Mouse (Mus musculus) brown adipose tissue, adult 24 weeks (tissue): ENCODE measurements around the gene Ubqln4. TPM values are rescaled to one million over a fixed set of nuclear protein-coding genes. Genes with fewer than 3 reads are reported as not detected.

Source experiments
- H3K27ac ChIP-seq: fragments of 200-500 bp; replicated peaks from 2 replicates; pipeline ENCODE4 v1.5.1; 2012; ENCODE audit warnings: low read depth, mild to moderate bottlenecking, low read length
- H3K4me1 ChIP-seq: fragments of 200-500 bp; 2 replicates; pipeline ENCODE4 v1.6.1; 2012; ENCODE audit warnings: low read length, mixed read lengths; ENCODE audit not compliant: control insufficient read depth, insufficient read depth, insufficient read length
- H3K4me3 ChIP-seq: fragments of 200-500 bp; 2 replicates; pipeline ENCODE4 v1.5.1; 2012; ENCODE audit warnings: low read depth, mild to moderate bottlenecking, low read length, moderate library complexity; ENCODE audit not compliant: insufficient read depth
- polyA plus RNA-seq: library from polyadenylated mRNA; stranded (reverse); fragments of >200 nt; gene quantifications from 2 replicates; pipeline ENCODE4 v1.2.4, GENCODE M21; 2012; ENCODE audit not compliant: missing spikeins, insufficient read depth, insufficient read length

The Ubqln4 gene
- polyA plus RNA-seq, 1 experiment, result 42.2 TPM

- peaks cover 2% of the 10 kb centered on the region; the same call in 1 of the 2 replicates for H3K4me1 ChIP-seq
- H3K27ac ChIP-seq, result peak within 1 kb of the TSS; percentile 58
- peak within 1 kb of the TSS; percentile 91 for H3K4me3 ChIP-seq
Measured at GRCm38 (mm10) chr3:88532299-88532674, 21.3 kb upstream of the Ubqln4 start, which contains the start of gene Mex3a. Gene Mex3a, plus strand, starts transcription at chr3:88532395.

DNA sequence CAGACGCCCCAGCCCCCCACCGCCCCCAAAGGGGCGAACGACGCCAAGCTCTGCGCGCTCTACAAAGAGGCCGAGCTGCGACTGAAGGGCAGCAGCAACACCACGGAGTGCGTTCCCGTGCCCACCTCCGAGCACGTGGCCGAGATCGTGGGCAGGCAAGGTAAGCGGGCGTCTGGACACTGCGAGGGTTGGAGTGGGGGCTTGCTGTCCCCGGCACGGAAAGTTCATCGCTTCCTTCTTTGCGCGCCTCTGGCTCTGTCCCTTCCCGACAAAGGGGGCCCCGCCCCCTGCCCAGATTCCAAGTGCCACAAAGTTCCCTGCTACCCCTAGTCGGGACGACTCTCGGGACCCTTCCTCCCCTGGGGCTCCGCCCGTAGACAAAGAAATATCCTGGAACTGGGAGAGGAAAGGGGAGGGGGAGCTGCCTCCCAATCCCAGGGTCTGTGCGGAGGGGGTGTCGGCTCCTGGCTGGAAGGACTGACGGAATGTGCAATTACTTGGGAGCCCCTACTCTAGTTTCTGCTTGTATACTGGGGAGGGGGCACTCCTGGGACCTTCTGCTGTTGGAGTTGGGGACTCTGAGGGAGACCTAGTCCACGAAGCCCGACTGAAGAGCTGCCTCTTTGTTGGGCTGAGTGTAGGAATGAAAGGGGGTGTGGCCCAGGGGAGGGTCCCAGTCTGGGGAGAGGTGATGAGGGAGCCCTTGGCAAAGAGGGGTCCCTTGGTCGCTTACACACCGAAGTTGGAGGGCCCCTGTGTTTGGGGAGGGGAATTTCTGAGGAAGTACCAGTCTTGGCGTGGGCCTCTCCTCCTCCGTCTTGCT, 20.7 kb upstream of the Ubqln4 start:
- no peak overlapping the region for H3K27ac ChIP-seq
- peak overlapping the region; percentile 48 for H3K4me3 ChIP-seq
- no peaks in the 10 kb centered on the region; the same call in 1 of the 2 replicates for H3K4me1 ChIP-seq

- no peak overlapping the region for H3K27ac ChIP-seq
- no peak overlapping the region for H3K4me3 ChIP-seq
Measured at GRCm38 (mm10) chr3:88533706-88534105, 19.9 kb upstream of the Ubqln4 start.

DNA sequence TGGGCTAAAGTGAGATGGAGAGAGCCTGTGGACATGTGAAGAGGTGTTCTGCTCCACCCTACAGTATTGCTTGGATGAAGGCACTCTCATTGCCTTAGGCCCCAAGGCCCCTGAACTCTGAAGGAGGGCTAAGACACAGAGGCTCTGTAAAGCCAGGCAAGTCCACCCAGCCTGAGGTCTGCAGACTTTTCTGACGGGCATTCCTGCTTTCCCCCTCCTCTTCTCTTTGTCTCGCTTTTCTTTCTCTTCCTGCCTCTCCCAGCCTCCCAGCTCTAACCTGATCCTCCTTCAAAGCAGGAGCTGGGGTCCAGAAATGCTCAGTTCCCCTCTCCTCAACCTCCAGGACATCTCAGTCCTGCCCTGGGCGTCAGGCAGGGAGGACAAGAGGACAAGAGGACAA, 18.6 kb upstream of the Ubqln4 start:
- Histone ChIP-seq H3K4me1 (no peaks in the 10 kb centered on the region; the same call in 1 of the 2 replicates), H3K4me3 (no peak overlapping the region), H3K27ac (no peak overlapping the region)

More at GRCm38 (mm10) chr3:88533706-88534105, 19.9 kb upstream of the Ubqln4 start:
- no peaks in the 10 kb centered on the region; the same call in 1 of the 2 replicates for H3K4me1 ChIP-seq

DNA sequence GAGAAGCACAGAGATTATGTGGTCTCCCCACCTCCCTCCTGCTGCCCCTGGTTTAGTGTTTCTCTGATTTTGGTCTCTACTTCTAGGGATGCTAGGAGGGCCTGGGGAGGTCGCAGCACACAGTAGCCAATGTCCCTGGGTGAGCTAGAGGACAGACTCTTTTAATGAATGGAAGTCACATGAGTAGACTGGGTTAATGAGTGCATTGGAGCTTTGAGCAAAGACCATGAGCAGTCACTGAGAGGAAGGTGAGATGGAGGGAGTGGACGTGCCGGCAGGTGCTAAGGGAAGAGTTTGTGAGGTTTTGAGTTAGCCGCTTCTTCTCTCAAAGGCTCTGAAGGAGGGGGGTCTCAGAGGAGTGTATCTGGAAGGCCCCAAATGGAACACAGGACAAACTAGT, 18.0 kb upstream of the Ubqln4 start:
- Histone ChIP-seq H3K4me1 (no peaks in the 10 kb centered on the region; the same call in 1 of the 2 replicates), H3K27ac (no peak overlapping the region), H3K4me3 (no peak overlapping the region)

DNA sequence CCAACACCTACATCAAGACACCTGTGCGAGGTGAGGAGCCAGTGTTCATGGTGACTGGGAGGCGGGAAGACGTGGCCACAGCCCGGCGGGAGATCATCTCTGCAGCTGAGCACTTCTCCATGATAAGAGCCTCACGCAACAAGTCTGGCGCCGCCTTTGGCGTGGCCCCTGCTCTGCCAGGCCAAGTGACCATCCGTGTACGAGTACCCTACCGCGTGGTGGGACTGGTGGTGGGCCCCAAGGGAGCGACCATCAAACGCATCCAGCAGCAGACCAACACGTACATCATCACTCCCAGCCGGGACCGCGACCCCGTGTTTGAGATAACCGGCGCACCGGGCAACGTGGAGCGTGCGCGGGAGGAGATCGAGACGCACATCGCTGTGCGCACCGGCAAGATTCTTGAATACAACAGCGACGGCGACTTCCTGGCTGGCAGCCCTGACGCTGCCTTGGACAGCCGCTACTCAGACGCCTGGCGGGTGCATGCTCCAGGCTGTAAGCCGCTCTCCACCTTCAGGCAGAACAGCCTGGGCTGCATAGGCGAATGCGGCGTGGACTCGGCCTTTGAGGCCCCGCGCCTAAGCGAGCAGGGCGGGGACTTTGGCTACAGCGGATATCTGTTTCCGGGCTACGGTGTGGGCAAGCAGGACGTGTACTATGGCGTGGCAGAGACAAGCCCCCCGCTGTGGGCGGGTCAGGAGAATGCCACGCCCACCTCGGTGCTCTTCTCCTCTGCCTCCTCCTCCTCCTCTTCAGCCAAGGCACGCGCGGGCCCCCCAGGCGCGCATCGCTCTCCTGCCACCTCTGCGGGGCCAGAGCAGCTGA, 17.2 kb upstream of the Ubqln4 start:
- peak overlapping the region; percentile 63 for H3K4me3 ChIP-seq
- H3K4me1 ChIP-seq, result no peaks in the 10 kb centered on the region; the same call in 1 of the 2 replicates
- H3K27ac ChIP-seq, result no peak overlapping the region

DNA sequence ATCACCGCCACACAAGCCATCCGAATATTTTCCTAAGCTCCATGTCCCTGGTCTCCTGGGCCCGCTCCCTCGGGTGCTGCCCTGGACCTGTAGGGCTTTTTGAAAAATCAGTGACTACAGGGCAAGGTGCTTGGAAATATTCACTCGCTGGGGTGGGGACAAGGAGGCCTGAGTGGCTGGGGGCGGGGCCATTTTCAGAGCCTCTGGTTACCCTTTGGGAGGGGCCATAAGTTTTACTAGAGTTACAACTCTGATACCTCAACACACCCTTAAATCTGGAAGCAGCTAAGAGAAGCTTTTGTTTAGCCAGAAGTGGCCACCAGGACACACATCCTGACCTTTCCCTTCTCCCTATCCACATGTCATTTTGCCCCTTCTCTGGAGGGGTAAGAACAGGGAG, 16.4 kb upstream of the Ubqln4 start:
- Histone ChIP-seq H3K4me1 (no peaks in the 10 kb centered on the region; the same call in 1 of the 2 replicates), H3K4me3 (peak overlapping the region; percentile 63), H3K27ac (no peak overlapping the region)

- Histone ChIP-seq H3K4me1 (no peaks in the 10 kb centered on the region; the same call in 1 of the 2 replicates), H3K27ac (no peak overlapping the region), H3K4me3 (no peak overlapping the region)
Measured at GRCm38 (mm10) chr3:88538271-88539145, 15.1 kb upstream of the Ubqln4 start.

DNA sequence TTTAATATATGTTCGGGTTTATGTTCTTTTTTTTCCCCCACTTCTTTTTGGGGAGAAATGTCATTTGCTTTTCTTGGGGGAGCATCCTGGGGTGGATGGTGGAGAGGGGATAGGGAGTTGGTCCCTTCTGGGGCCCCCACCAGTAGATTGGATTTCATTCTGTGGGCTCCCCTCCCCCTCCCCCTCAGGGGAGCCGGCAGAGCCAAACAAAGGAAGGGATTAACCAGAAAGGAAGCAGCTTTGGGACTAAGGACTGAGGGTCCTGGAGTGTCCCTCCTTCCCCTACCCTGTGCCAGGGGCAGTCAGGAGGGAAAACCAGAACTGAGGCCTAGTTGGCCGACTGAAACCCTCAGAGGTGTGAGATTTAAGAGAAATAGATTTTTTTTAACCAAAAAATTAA, 14.2 kb upstream of the Ubqln4 start:
- H3K27ac ChIP-seq, result no peak overlapping the region

GRCm38 (mm10) chr3:88540085-88540484, 13.5 kb upstream of the Ubqln4 start:
- no peak overlapping the region for H3K27ac ChIP-seq

More for the DNA sequence above, 14.2 kb upstream of the Ubqln4 start:
- Histone ChIP-seq H3K4me3 (no peak overlapping the region), H3K4me1 (no peaks in the 10 kb centered on the region; the same call in 1 of the 2 replicates)

GRCm38 (mm10) chr3:88541622-88542401, 11.7 kb upstream of the Ubqln4 start:
- no peaks in the 10 kb centered on the region; the same call in 1 of the 2 replicates for H3K4me1 ChIP-seq
- no peak overlapping the region for H3K4me3 ChIP-seq
- H3K27ac ChIP-seq, result no peak overlapping the region

More at GRCm38 (mm10) chr3:88540085-88540484, 13.5 kb upstream of the Ubqln4 start:
- no peak overlapping the region for H3K4me3 ChIP-seq
- no peaks in the 10 kb centered on the region; the same call in 1 of the 2 replicates for H3K4me1 ChIP-seq

GRCm38 (mm10) chr3:88542486-88542885, 11.1 kb upstream of the Ubqln4 start:
- no peaks in the 10 kb centered on the region for H3K4me1 ChIP-seq
- no peak overlapping the region for H3K4me3 ChIP-seq
- no peak overlapping the region for H3K27ac ChIP-seq

DNA sequence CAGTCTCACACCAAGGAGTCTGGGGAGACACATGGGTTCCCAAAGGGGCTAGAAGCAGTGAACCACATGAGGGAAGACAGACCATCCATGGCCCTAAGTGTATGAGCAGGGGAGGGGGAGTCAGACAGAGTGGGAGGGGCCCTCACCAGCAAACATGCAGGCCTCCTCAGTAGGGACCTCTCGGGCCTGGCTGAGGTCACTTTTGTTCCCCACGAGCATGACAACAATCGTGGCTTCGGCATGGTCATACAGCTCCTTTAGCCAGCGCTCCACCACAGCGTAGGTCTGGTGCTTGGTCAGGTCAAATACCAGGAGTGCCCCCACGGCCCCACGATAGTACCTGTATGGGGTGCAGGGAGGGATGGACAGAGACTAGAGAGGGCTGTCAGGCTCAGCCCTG, 10.4 kb upstream of the Ubqln4 start:
- H3K27ac ChIP-seq, result no peak overlapping the region
- no peaks in the 10 kb centered on the region for H3K4me1 ChIP-seq
- H3K4me3 ChIP-seq, result no peak overlapping the region
